Mouse (Mus musculus) lung, adult 18-20 months (tissue): ENCODE results near the gene Nagk.
A peak's percentile ranks its signal among the peaks of the same experiment; 100 is the strongest.
"Not testable (repeated sequence)": the region's sequence is repeated elsewhere in the genome, so short reads cannot be mapped to it uniquely, and the experiment has no call there.

Source experiments
- DNase-seq, 2 experiments: peaks; one replicate each; pipeline ENCODE4 v3.0.0; 2022; ENCODE audit warnings: mixed read lengths in 2 of 2

The Nagk gene

GRCm38 (mm10) chr6:83818996-83819395 is 24.2 kb downstream of the Nagk start:
- no peak for DNase-seq

GRCm38 (mm10) chr6:83820727-83821515 is 26.1 kb downstream of the Nagk start:
- DNase-seq, result no peak

DNA sequence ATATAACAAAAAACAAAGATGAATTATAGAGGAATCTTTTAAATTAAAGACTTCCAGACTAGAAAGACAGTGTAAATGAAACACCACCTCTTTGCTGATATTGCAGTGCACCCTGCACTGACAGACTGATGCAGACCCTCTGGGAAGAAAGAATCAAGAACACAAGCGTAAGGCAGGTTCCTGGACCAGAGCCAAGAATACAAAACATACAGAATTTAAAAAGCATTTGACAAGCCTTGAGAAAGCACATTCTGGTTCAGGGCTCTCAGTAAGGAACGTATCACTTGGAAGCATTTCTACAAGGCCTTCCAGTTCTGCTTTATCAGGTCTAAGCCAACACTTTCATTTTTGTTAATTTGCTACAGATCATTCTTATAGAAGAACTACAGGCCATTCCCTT is 27.1 kb downstream of the Nagk start:
- DNase-seq, result no peak

- no peak for DNase-seq
Measured at GRCm38 (mm10) chr6:83830941-83831605, 36.3 kb downstream of the Nagk start.

GRCm38 (mm10) chr6:83831606-83832123 is 36.9 kb downstream of the Nagk start, which contains the start of gene Paip2b:
Paip2b (minus strand) TSS chr6:83831741.
- peak; percentile 99 for DNase-seq

- not testable (repeated sequence) for DNase-seq
Measured at GRCm38 (mm10) chr6:83832393-83832792, 37.6 kb downstream of the Nagk start.

DNA sequence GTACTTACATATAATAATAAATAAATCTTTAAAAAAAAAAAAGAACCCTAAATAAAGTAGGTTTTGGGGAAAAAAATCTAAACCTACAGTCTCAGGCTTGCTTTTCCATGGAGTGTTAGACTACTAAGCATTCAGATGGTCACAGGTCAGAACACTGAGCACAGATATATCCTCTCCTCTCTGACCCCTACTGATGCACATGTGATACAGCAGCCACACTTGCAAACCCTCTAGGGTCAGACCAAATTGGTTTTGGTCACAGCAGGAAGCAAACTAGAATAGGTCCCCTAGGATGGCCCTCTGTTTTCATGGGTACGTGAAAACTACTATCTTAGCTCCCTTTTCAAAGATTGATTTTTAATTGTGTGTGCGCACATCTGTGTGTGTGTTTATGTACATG is 42.0 kb downstream of the Nagk start:
- no peak for DNase-seq

DNA sequence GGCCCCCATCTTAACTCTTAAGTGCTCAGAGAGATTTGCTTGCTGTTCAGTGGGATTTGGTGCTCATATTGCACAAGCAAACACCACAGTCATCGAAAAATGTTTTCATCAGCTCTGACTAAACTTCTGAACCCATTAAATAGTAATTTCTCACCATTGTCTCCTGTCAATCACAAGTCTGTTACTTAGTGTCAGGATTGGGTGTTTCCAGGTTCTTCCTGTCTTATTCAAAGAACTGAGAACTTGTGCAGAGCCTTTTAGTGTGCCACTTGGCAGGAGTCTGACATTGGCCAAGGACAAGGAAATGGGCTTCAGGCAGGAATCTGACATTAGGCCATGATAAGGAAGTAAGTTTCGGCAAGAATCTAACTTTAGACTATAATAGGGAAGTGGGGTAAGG is 43.3 kb downstream of the Nagk start:
- no peak for DNase-seq

DNA sequence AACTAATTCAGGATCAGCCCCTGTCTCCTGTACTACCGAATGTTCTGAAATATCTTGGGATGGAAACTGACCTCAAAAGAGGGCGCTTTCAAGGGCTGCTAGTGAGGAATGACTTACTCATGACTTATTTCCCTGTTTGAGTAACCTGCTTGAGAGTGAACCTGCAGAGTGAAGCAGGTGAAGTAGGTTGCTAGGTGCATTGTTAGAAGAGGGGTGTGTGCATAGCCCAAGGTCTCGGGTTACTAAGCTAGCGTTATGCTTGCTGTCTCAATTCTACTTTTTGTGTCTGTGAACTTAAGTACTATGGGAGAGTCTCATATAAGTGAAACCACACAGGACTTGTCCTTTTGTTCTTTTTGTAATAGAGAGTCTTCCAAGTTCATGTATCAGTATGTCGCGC is 45.3 kb downstream of the Nagk start:
- DNase-seq, result peak in 1 of 2 experiments; percentile 34

- DNase-seq, result no peak
Measured at GRCm38 (mm10) chr6:83844913-83845312, 50.1 kb downstream of the Nagk start.

- no peak for DNase-seq
Measured at GRCm38 (mm10) chr6:83846141-83846540, 51.4 kb downstream of the Nagk start.

DNA sequence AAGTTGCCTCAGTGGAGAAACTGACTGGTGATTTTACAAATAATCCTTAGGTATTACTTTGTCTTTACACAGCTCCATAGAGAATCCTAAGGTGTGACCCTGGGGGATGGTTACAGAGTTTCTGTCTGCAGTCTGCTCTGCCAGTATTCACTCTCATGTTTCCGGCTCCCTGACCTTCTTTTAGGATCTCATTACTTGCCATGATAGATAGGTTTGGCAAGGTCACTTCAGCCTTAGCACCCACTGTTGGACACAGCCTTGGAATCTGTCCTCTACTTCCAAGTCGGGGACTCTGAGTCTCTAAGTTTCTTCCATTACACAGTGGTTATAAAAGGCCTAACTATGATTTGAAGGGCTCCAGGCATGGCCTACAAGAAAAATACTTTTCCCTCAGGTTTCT is 54.7 kb downstream of the Nagk start:
- DNase-seq, result no peak
